Mouse (Mus musculus) brain, embryonic 14.5 days (tissue): ENCODE data around the gene Wdr60. TPM values are rescaled to one million over a fixed set of nuclear protein-coding genes. Genes with fewer than 3 reads are reported as not detected.

ENCODE experiments used
- DNase-seq: peaks from one replicate; pipeline ENCODE4 v3.0.0-alpha.2; 2011; ENCODE audit warnings: low read depth
- CTCF ChIP-seq: fragments of 200-500 bp; IDR thresholded peaks from 2 replicates; pipeline ENCODE4 v1.5.1; 2012; ENCODE audit warnings: inconsistent platforms, mild to moderate bottlenecking, moderate library complexity, borderline replicate concordance; ENCODE audit not compliant: insufficient read depth, insufficient read length; ENCODE audit errors: extremely low read depth
- POLR2A ChIP-seq: fragments of 200-500 bp; IDR thresholded peaks from 2 replicates; pipeline ENCODE4 v1.6.1; 2012; ENCODE audit warnings: mild to moderate bottlenecking, inconsistent platforms, borderline replicate concordance; ENCODE audit not compliant: poor library complexity, insufficient read depth, insufficient read length, severe bottlenecking; ENCODE audit errors: extremely low read depth
- polyA plus RNA-seq: library from polyadenylated mRNA; depleted of rRNA; stranded (reverse); fragments of >200 nt; gene quantifications from 2 replicates; pipeline ENCODE4 v1.2.3, GENCODE M21; 2012; rRNA removed

The Wdr60 gene
- polyA plus RNA-seq, 1 experiment: 15.8 TPM

GRCm38 (mm10) chr12:116156792-116157532 lies 105.9 kb downstream of the Wdr60 start:
- TF ChIP-seq CTCF (no peak), POLR2A (no peak)
- peak; percentile 25 for DNase-seq

Other genes with a start within 250 kb of the Wdr60 start
- gene Zfp386, start 215.3 kb downstream of the Wdr60 start, polyA plus RNA-seq: 38.3 and 38.4 TPM in 2 replicates
- gene Vipr2, start 185.3 kb downstream of the Wdr60 start, polyA plus RNA-seq: 1.7 and 2.1 TPM in 2 replicates
- gene Gm11027, start 12.4 kb upstream of the Wdr60 start, polyA plus RNA-seq: not detected in 2 replicates
- 8.5 and 13.4 TPM in 2 replicates for gene Esyt2, start 18.2 kb upstream of the Wdr60 start, polyA plus RNA-seq
- 10.3 and 13.5 TPM in 2 replicates for gene Ncapg2, start 142.4 kb upstream of the Wdr60 start, polyA plus RNA-seq
- 50.3 and 63.0 TPM in 2 replicates for gene Ptprn2, start 222.7 kb upstream of the Wdr60 start, polyA plus RNA-seq